Mouse (Mus musculus) urinary bladder, postnatal 4 days (tissue): ENCODE data around the gene Gm21616.
"Not testable (repeated sequence)": the region's sequence is repeated elsewhere in the genome, so short reads cannot be mapped to it uniquely, and the experiment has no call there.

Experiments used
- DNase-seq, 2 experiments: peaks; one replicate each; pipeline ENCODE4 v3.0.0; 2021 to 2022; ENCODE audit warnings: low spot score in 2 of 2

Gene Gm21616

DNA sequence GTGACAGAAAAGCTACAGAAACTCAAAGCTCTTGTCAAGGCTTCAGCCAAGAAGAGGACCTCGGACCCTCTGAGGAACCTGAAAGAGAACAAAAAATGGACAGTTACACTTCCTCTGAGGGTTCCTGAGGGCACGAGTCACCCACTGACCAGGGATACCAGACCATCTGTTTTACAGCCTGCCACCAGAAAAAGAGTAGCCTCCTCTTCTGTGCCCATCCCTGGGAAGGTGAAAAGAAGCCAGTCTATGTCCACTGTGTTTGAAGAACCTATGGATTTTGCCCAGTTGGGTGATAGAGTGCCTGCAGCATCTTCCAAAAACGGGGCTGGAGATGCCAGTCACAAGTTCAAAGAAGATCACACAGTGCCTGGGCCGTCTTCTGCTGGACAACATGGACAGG lies at the start of gene Gm21616:
Gene Gm21616 (plus strand): TSS at position 301 of the 400 bp plus-strand sequence.
- not testable (repeated sequence) for DNase-seq
